Mouse (Mus musculus) CH12.LX (cell line): ENCODE measurements around the gene Zfp592.

Experiments
- CHD1 ChIP-seq: IDR thresholded peaks from 2 replicates; pipeline ENCODE4 v1.6.1; 2012; ENCODE audit warnings: low read depth, low read length, improper control_type of control experiment, inconsistent platforms
- CTCF ChIP-seq, 2 experiments: IDR thresholded peaks in 1 of 2; conservative IDR thresholded peaks in 1 of 2; 2 replicates each; pipeline ENCODE4 v1.5.1; 2011 to 2012; ENCODE audit warnings: low read depth in 2 of 2, low read length in 2 of 2, improper control_type of control experiment in 1 of 2, inconsistent platforms in 1 of 2, mild to moderate bottlenecking in 1 of 2, moderate library complexity in 1 of 2
- E2F4 ChIP-seq: IDR thresholded peaks from 2 replicates; pipeline ENCODE4 v1.6.1; 2011; ENCODE audit warnings: low read depth, low read length, improper control_type of control experiment; ENCODE audit not compliant: insufficient replicate concordance
- EP300 ChIP-seq: IDR thresholded peaks from 2 replicates; pipeline ENCODE4 v1.6.1; 2011; ENCODE audit warnings: low read length, improper control_type of control experiment
- POLR2A ChIP-seq: IDR thresholded peaks from 2 replicates; pipeline ENCODE4 v1.6.1; 2011; ENCODE audit warnings: low read depth, mild to moderate bottlenecking, improper control_type of control experiment, low read length
- SIN3A ChIP-seq: IDR thresholded peaks from 2 replicates; pipeline ENCODE4 v1.6.1; 2012; ENCODE audit warnings: low read length, improper control_type of control experiment, inconsistent platforms
- USF1 ChIP-seq: IDR thresholded peaks from 2 replicates; pipeline ENCODE4 v1.6.1; 2014; ENCODE audit warnings: low read depth, mild to moderate bottlenecking, inconsistent platforms, low read length, improper control_type of control experiment
- ZC3H11A ChIP-seq: IDR thresholded peaks from 2 replicates; pipeline ENCODE4 v1.6.1; 2012; ENCODE audit warnings: low read depth, mild to moderate bottlenecking, inconsistent platforms, low read length, improper control_type of control experiment

- TF ChIP-seq USF1 (no peak), E2F4 (no peak), CTCF (conservative IDR thresholded peaks at IDR 0.05 in 1 of 2, IDR thresholded peaks at IDR 0.05 in 1 of 2; ENCODE audit: low read depth in 2 of 2, low read length in 2 of 2) (no peak), EP300 (no peak), CHD1 (no peak), POLR2A (no peak), SIN3A (no peak), ZC3H11A (no peak)
Measured at GRCm38 (mm10) chr7:81057901-81058711, 64.6 kb downstream of the Zfp592 start.
